Mouse (Mus musculus) stomach, postnatal 0 days (tissue): ENCODE data around the gene Slk.

Experiments used
- CTCF ChIP-seq: IDR thresholded peaks from 2 replicates; pipeline ENCODE4 v1.5.1; 2016; ENCODE audit warnings: antibody characterized with exemption, low read depth, mild to moderate bottlenecking, moderate library complexity
- EP300 ChIP-seq: optimal IDR thresholded peaks from 2 replicates; pipeline ENCODE3; 2016; ENCODE audit warnings: antibody characterized with exemption

DNA sequence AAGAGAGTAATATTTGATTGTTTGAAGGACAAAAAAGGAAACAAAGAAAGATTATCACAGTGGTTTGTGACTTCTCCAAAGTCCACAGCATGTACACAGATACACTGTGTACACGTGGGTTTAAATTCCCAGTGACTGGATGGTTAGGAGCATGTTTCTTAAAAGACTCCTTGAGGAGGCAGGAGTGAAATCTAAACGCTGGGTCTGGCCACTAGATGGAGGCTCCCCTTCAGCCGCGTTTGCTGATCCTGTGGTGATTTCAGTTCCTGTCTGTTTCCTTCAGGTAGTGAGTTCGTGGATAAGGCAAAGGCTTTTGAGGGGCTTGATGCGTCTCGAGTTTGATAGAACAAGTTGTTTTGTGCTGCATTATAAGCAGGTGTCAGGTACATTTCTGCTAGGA, 34.0 kb downstream of the Slk start:
- TF ChIP-seq CTCF (peak; percentile 45), EP300 (no peak)
